Mouse (Mus musculus) MEL (cell line): ENCODE measurements around the gene Dusp14.

Source experiments
- BHLHE40 ChIP-seq: IDR thresholded peaks from 2 replicates; pipeline ENCODE4 v1.6.1; 2012; ENCODE audit warnings: low read depth, mild to moderate bottlenecking, inconsistent platforms, low read length, improper control_type of control experiment, borderline replicate concordance
- CTCF ChIP-seq, 3 experiments: IDR thresholded peaks in 2 of 3; conservative IDR thresholded peaks in 1 of 3; 2 replicates each; pipeline ENCODE4 v1.5.1; 2011 to 2012; ENCODE audit warnings: low read length in 3 of 3, low read depth in 2 of 3, mild to moderate bottlenecking in 2 of 3, improper control_type of control experiment in 1 of 3, inconsistent platforms in 1 of 3, mixed read lengths in 1 of 3, moderate library complexity in 1 of 3; ENCODE audit not compliant: control insufficient read depth in 1 of 3, insufficient read depth in 1 of 3, poor library complexity in 1 of 3, severe bottlenecking in 1 of 3
- E2F4 ChIP-seq: IDR thresholded peaks from 2 replicates; pipeline ENCODE4 v1.6.1; 2011; ENCODE audit warnings: low read depth, low read length, improper control_type of control experiment, borderline replicate concordance
- EP300 ChIP-seq, 2 experiments: IDR thresholded peaks; 2 replicates each; pipeline ENCODE4 v1.6.1; 2011; ENCODE audit warnings: improper control_type of control experiment in 2 of 2, low read length in 2 of 2, low read depth in 1 of 2, mild to moderate bottlenecking in 1 of 2
- ETS1 ChIP-seq: IDR thresholded peaks from 2 replicates; pipeline ENCODE4 v1.6.1; 2012; ENCODE audit warnings: low read depth, mild to moderate bottlenecking, inconsistent platforms, low read length, improper control_type of control experiment, moderate library complexity
- SMC3 ChIP-seq: IDR thresholded peaks from 2 replicates; pipeline ENCODE4 v1.6.1; 2011; ENCODE audit warnings: low read depth, low read length, improper control_type of control experiment
- TCF12 ChIP-seq: IDR thresholded peaks from 2 replicates; pipeline ENCODE4 v1.6.1; 2014; ENCODE audit warnings: low read depth, mild to moderate bottlenecking, inconsistent platforms, low read length, improper control_type of control experiment, moderate library complexity
- USF2 ChIP-seq, 2 experiments: IDR thresholded peaks; 2 replicates each; pipeline ENCODE4 v1.6.1; 2011 to 2012; ENCODE audit warnings: improper control_type of control experiment in 2 of 2, low read length in 2 of 2, borderline replicate concordance in 1 of 2, inconsistent platforms in 1 of 2, low read depth in 1 of 2, mild to moderate bottlenecking in 1 of 2; ENCODE audit not compliant: insufficient read depth in 1 of 2

DNA sequence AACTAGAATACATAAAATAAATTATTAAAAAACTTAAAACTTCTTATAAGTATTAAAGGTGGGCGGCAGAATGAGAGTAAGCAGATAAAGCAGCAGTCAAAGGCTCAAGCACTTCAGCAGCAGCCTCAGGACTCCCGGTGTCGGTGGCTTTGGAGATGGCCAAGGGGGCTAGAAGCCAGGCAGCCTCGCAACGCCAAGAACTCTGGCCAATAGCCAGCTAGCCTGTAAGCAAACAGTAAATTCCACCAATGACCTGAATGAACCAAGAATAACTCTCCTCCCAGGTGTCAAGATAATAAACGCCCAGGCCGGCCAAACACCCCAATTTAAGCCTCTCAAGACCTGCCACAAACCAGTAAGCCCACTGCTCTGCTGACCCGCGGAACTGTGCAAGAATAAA is 46.6 kb upstream of the Dusp14 start:
- TF ChIP-seq EP300 (IDR thresholded peaks at IDR 0.05; ENCODE audit: low read depth in 1 of 2, low read length in 2 of 2): no peak
- no peak for TF ChIP-seq TCF12
- TF ChIP-seq E2F4: no peak
- no peak for TF ChIP-seq USF2 (IDR thresholded peaks at IDR 0.05; ENCODE audit: borderline replicate concordance in 1 of 2, insufficient read depth in 1 of 2, low read depth in 1 of 2, low read length in 2 of 2)
- TF ChIP-seq SMC3: no peak
- no peak for TF ChIP-seq ETS1
- TF ChIP-seq BHLHE40: no peak
- TF ChIP-seq CTCF (IDR thresholded peaks at IDR 0.05 in 2 of 3, conservative IDR thresholded peaks at IDR 0.05 in 1 of 3; ENCODE audit: control insufficient read depth in 1 of 3, insufficient read depth in 1 of 3, low read depth in 2 of 3, low read length in 3 of 3, poor library complexity in 1 of 3, severe bottlenecking in 1 of 3): no peak
